Mouse (Mus musculus): Measurements from ENCODE around the gene Atp2a1. TPM values are rescaled to one million over a fixed set of nuclear protein-coding genes. Genes with fewer than 3 reads are reported as not detected.

The Atp2a1 gene
- polyA plus RNA-seq, 1 experiment from 2014 or later = 1.1 TPM

- Histone ChIP-seq H3K27me3 (ENCODE audit: control insufficient read depth, insufficient read depth, low read length) (no peaks in the 10 kb centered on the region), H3K4me2 (ENCODE audit: low read depth, low read length) (no peak overlapping the region), H3K27ac (ENCODE audit: low read depth, low read length) (no peak overlapping the region), H3K9me3 (ENCODE audit: control insufficient read depth, low read length) (no peaks in the 10 kb centered on the region), H3K36me3 (ENCODE audit: control insufficient read depth, insufficient read depth, low read length) (peaks cover 13% of the 10 kb centered on the region), H3K9ac (replicated peaks; ENCODE audit: low read depth, low read length) (no peak overlapping the region), H3K4me1 (ENCODE audit: control insufficient read depth, insufficient read depth, low read length) (no peaks in the 10 kb centered on the region), H3K4me3 (ENCODE audit: low read depth, low read length) (no peak overlapping the region)
- 90% methylated on average over 21 of the region's 21 CpGs for WGBS
- no peak for ATAC-seq (ENCODE audit: low read depth)
Measured at GRCm38 (mm10) chr7:126446217-126446616, 16.7 kb downstream of the Atp2a1 start.

GRCm38 (mm10) chr7:126445104-126445815 is 17.6 kb downstream of the Atp2a1 start:
- H3K36me3 ChIP-seq (ENCODE audit: control insufficient read depth, insufficient read depth, low read length) = peaks cover 13% of the 10 kb centered on the region

GRCm38 (mm10) chr7:126444536-126444935 is 18.4 kb downstream of the Atp2a1 start:
- H3K4me3 ChIP-seq (ENCODE audit: low read depth, low read length) = no peak overlapping the region
- H3K27ac ChIP-seq (ENCODE audit: low read depth, low read length) = no peak overlapping the region
- no peaks in the 10 kb centered on the region for H3K4me1 ChIP-seq (ENCODE audit: control insufficient read depth, insufficient read depth, low read length)
- 95% methylated on average over 9 of the region's 9 CpGs for WGBS
- peaks cover 13% of the 10 kb centered on the region for H3K36me3 ChIP-seq (ENCODE audit: control insufficient read depth, insufficient read depth, low read length)
- ATAC-seq (ENCODE audit: low read depth) = no peak
- no peaks in the 10 kb centered on the region for H3K27me3 ChIP-seq (ENCODE audit: control insufficient read depth, insufficient read depth, low read length)
- H3K9ac ChIP-seq (replicated peaks; ENCODE audit: low read depth, low read length) = no peak overlapping the region
- no peaks in the 10 kb centered on the region for H3K9me3 ChIP-seq (ENCODE audit: control insufficient read depth, low read length)
- no peak overlapping the region for H3K4me2 ChIP-seq (ENCODE audit: low read depth, low read length)

More at GRCm38 (mm10) chr7:126445104-126445815, 17.6 kb downstream of the Atp2a1 start:
- Histone ChIP-seq H3K9ac (replicated peaks; ENCODE audit: low read depth, low read length) (no peak overlapping the region), H3K27me3 (ENCODE audit: control insufficient read depth, insufficient read depth, low read length) (no peaks in the 10 kb centered on the region), H3K4me1 (ENCODE audit: control insufficient read depth, insufficient read depth, low read length) (no peaks in the 10 kb centered on the region), H3K4me2 (ENCODE audit: low read depth, low read length) (no peak overlapping the region), H3K4me3 (ENCODE audit: low read depth, low read length) (no peak overlapping the region), H3K9me3 (ENCODE audit: control insufficient read depth, low read length) (no peaks in the 10 kb centered on the region), H3K27ac (ENCODE audit: low read depth, low read length) (no peak overlapping the region)
- 93% methylated on average over 15 of the region's 15 CpGs for WGBS
- ATAC-seq (ENCODE audit: low read depth) = no peak

- no peak overlapping the region for H3K4me2 ChIP-seq (ENCODE audit: low read depth, low read length)
- no peaks in the 10 kb centered on the region for H3K9me3 ChIP-seq (ENCODE audit: control insufficient read depth, low read length)
- H3K9ac ChIP-seq (replicated peaks; ENCODE audit: low read depth, low read length) = no peak overlapping the region
- 96% methylated on average over 10 of the region's 10 CpGs for WGBS
- no peaks in the 10 kb centered on the region for H3K27me3 ChIP-seq (ENCODE audit: control insufficient read depth, insufficient read depth, low read length)
- no peak overlapping the region for H3K4me3 ChIP-seq (ENCODE audit: low read depth, low read length)
- H3K4me1 ChIP-seq (ENCODE audit: control insufficient read depth, insufficient read depth, low read length) = no peaks in the 10 kb centered on the region
- ATAC-seq (ENCODE audit: low read depth) = no peak
- peaks cover 13% of the 10 kb centered on the region for H3K36me3 ChIP-seq (ENCODE audit: control insufficient read depth, insufficient read depth, low read length)
- no peak overlapping the region for H3K27ac ChIP-seq (ENCODE audit: low read depth, low read length)
Measured at GRCm38 (mm10) chr7:126443997-126444396, 18.9 kb downstream of the Atp2a1 start.

- no peak for ATAC-seq (ENCODE audit: low read depth)
- Histone ChIP-seq H3K4me3 (ENCODE audit: low read depth, low read length) (no peak overlapping the region), H3K9me3 (ENCODE audit: control insufficient read depth, low read length) (no peaks in the 10 kb centered on the region), H3K36me3 (ENCODE audit: control insufficient read depth, insufficient read depth, low read length) (peaks cover 10% of the 10 kb centered on the region), H3K27me3 (ENCODE audit: control insufficient read depth, insufficient read depth, low read length) (no peaks in the 10 kb centered on the region), H3K4me2 (ENCODE audit: low read depth, low read length) (no peak overlapping the region), H3K9ac (replicated peaks; ENCODE audit: low read depth, low read length) (no peak overlapping the region), H3K27ac (ENCODE audit: low read depth, low read length) (no peak overlapping the region), H3K4me1 (ENCODE audit: control insufficient read depth, insufficient read depth, low read length) (no peaks in the 10 kb centered on the region)
- 79% methylated on average over 9 of the region's 9 CpGs for WGBS
Measured at GRCm38 (mm10) chr7:126440134-126440533, 22.8 kb downstream of the Atp2a1 start.

- no peaks in the 10 kb centered on the region for H3K4me1 ChIP-seq (ENCODE audit: control insufficient read depth, insufficient read depth, low read length)
- no peak for ATAC-seq (ENCODE audit: low read depth)
- no peak overlapping the region for H3K9ac ChIP-seq (replicated peaks; ENCODE audit: low read depth, low read length)
- H3K9me3 ChIP-seq (ENCODE audit: control insufficient read depth, low read length) = no peaks in the 10 kb centered on the region
- WGBS = 17% methylated on average over 8 of the region's 8 CpGs
- no peak overlapping the region for H3K27ac ChIP-seq (ENCODE audit: low read depth, low read length)
- H3K4me3 ChIP-seq (ENCODE audit: low read depth, low read length) = no peak overlapping the region
- H3K4me2 ChIP-seq (ENCODE audit: low read depth, low read length) = no peak overlapping the region
- H3K27me3 ChIP-seq (ENCODE audit: control insufficient read depth, insufficient read depth, low read length) = no peaks in the 10 kb centered on the region
- H3K36me3 ChIP-seq (ENCODE audit: control insufficient read depth, insufficient read depth, low read length) = no peaks in the 10 kb centered on the region
Measured at GRCm38 (mm10) chr7:126436851-126437250, 26.1 kb downstream of the Atp2a1 start.

- ATAC-seq (ENCODE audit: low read depth) = no peak
- H3K9ac ChIP-seq (replicated peaks; ENCODE audit: low read depth, low read length) = no peak overlapping the region
- no peaks in the 10 kb centered on the region for H3K27me3 ChIP-seq (ENCODE audit: control insufficient read depth, insufficient read depth, low read length)
- no peak overlapping the region for H3K4me2 ChIP-seq (ENCODE audit: low read depth, low read length)
- H3K9me3 ChIP-seq (ENCODE audit: control insufficient read depth, low read length) = no peaks in the 10 kb centered on the region
- no peaks in the 10 kb centered on the region for H3K36me3 ChIP-seq (ENCODE audit: control insufficient read depth, insufficient read depth, low read length)
- WGBS = 87% methylated on average over 3 of the region's 3 CpGs
- H3K27ac ChIP-seq (ENCODE audit: low read depth, low read length) = no peak overlapping the region
- no peaks in the 10 kb centered on the region for H3K4me1 ChIP-seq (ENCODE audit: control insufficient read depth, insufficient read depth, low read length)
- H3K4me3 ChIP-seq (ENCODE audit: low read depth, low read length) = no peak overlapping the region
Measured at GRCm38 (mm10) chr7:126435801-126436200, 27.1 kb downstream of the Atp2a1 start.

- Histone ChIP-seq H3K4me1 (ENCODE audit: control insufficient read depth, insufficient read depth, low read length) (peaks cover under 1% of the 10 kb centered on the region; the same call in 1 of the 2 replicates), H3K9ac (replicated peaks; ENCODE audit: low read depth, low read length) (no peak overlapping the region), H3K9me3 (ENCODE audit: control insufficient read depth, low read length) (no peaks in the 10 kb centered on the region), H3K27me3 (ENCODE audit: control insufficient read depth, insufficient read depth, low read length) (no peaks in the 10 kb centered on the region), H3K4me2 (ENCODE audit: low read depth, low read length) (no peak overlapping the region), H3K4me3 (ENCODE audit: low read depth, low read length) (no peak overlapping the region), H3K27ac (ENCODE audit: low read depth, low read length) (no peak overlapping the region), H3K36me3 (ENCODE audit: control insufficient read depth, insufficient read depth, low read length) (no peaks in the 10 kb centered on the region)
- WGBS = 86% methylated on average over 7 of the region's 7 CpGs
- no peak for ATAC-seq (ENCODE audit: low read depth)
Measured at GRCm38 (mm10) chr7:126434726-126435125, 28.2 kb downstream of the Atp2a1 start.

- Histone ChIP-seq H3K4me3 (ENCODE audit: low read depth, low read length) (no peak overlapping the region), H3K4me2 (ENCODE audit: low read depth, low read length) (no peak overlapping the region), H3K27ac (ENCODE audit: low read depth, low read length) (no peak overlapping the region), H3K27me3 (ENCODE audit: control insufficient read depth, insufficient read depth, low read length) (no peaks in the 10 kb centered on the region), H3K9ac (replicated peaks; ENCODE audit: low read depth, low read length) (no peak overlapping the region), H3K4me1 (ENCODE audit: control insufficient read depth, insufficient read depth, low read length) (peaks cover 4% of the 10 kb centered on the region; the same call in 1 of the 2 replicates), H3K9me3 (ENCODE audit: control insufficient read depth, low read length) (no peaks in the 10 kb centered on the region), H3K36me3 (ENCODE audit: control insufficient read depth, insufficient read depth, low read length) (no peaks in the 10 kb centered on the region)
- ATAC-seq (ENCODE audit: low read depth) = no peak
Measured at GRCm38 (mm10) chr7:126430167-126430566, 32.7 kb downstream of the Atp2a1 start.
